8 mouse cellular contexts compared by ENCODE assay signal in genomic region chr5:111331099-111331435, GRCm38 (mm10). TPM values are rescaled to one million over a fixed set of nuclear protein-coding genes. Genes with fewer than 3 reads are reported as not detected.
DNase-seq lines count a peak whose midpoint lies in the region; ATAC-seq and TF ChIP-seq lines count a peak whose summit lies in the region.

No protein-coding gene starts in this region.

- peak overlapping the region; percentile 81 for H3K4me3 ChIP-seq in layer of hippocampus, adult 2 months
- peak overlapping the region; percentile 99 for H3K4me3 ChIP-seq in bone marrow macrophage, adult 2 months (ENCODE audit: insufficient read depth, low read length)
- peak overlapping the region; percentile 93 for H3K4me3 ChIP-seq in hindbrain, embryonic 13.5 days
- peak overlapping the region; percentile 95 for H3K4me3 ChIP-seq in midbrain, embryonic 11.5 days (ENCODE audit: low read depth, low read length)

- ATAC-seq in hindbrain, embryonic 13.5 days (ENCODE audit: low FRiP score): peak; percentile 61; the same call in 1 of the 2 replicates
- ATAC-seq in midbrain, embryonic 11.5 days (ENCODE audit: low FRiP score): no peak; the same call in 1 of the 2 replicates

- H3K36me3 ChIP-seq in hindbrain, embryonic 13.5 days: peaks cover 13% of the 10 kb centered on the region
- H3K36me3 ChIP-seq in midbrain, embryonic 11.5 days (ENCODE audit: control insufficient read depth, insufficient read depth, low read length): peaks cover 3% of the 10 kb centered on the region; the same call in 1 of the 2 replicates

- no peaks in the 10 kb centered on the region for H3K9me3 ChIP-seq in hindbrain, embryonic 13.5 days
- H3K9me3 ChIP-seq in midbrain, embryonic 11.5 days (ENCODE audit: control insufficient read depth, low read length): no peaks in the 10 kb centered on the region

- H3K27ac ChIP-seq in layer of hippocampus, adult 2 months: peak overlapping the region; percentile 94
- H3K27ac ChIP-seq in bone marrow macrophage, adult 2 months (ENCODE audit: insufficient read depth, low read depth, low read length): peak overlapping the region; percentile 37
- peak overlapping the region; percentile 91 for H3K27ac ChIP-seq in hindbrain, embryonic 13.5 days
- H3K27ac ChIP-seq in midbrain, embryonic 11.5 days (ENCODE audit: low read depth, low read length): peak overlapping the region; percentile 61; the same call in 1 of the 2 replicates

- TF ChIP-seq CTCF in layer of hippocampus, adult 2 months (conservative IDR thresholded peaks at IDR 0.05): no peak
- no peak for TF ChIP-seq CTCF in bone marrow macrophage, adult 2 months (IDR thresholded peaks at IDR 0.05; ENCODE audit: low read depth, low read length)

- 2% methylated on average over 14 of the region's 14 CpGs for WGBS in hindbrain, embryonic 13.5 days
- 2% methylated on average over 14 of the region's 14 CpGs for WGBS in midbrain, embryonic 11.5 days

- no peak for TF ChIP-seq POLR2A in bone marrow macrophage, adult 2 months (IDR thresholded peaks at IDR 0.05; ENCODE audit: borderline replicate concordance, low read depth, low read length)

- H3K4me1 ChIP-seq in bone marrow macrophage, adult 2 months (ENCODE audit: control insufficient read depth, insufficient read depth, low read length): peaks cover 11% of the 10 kb centered on the region
- H3K4me1 ChIP-seq in hindbrain, embryonic 13.5 days (replicated peaks): peaks cover 23% of the 10 kb centered on the region
- H3K4me1 ChIP-seq in midbrain, embryonic 11.5 days (ENCODE audit: control insufficient read depth, insufficient read depth, low read length): peaks cover 13% of the 10 kb centered on the region

- no peak for DNase-seq in layer of hippocampus, adult 2 months (ENCODE audit: low spot score in 2 of 2)
- DNase-seq in layer of hippocampus, adult 18-20 months (ENCODE audit: low spot score in 2 of 2): no peak
- DNase-seq in midbrain, embryonic 11.5 days (ENCODE audit: low spot score, missing footprints): no peak
- DNase-seq in right cerebral cortex, postnatal 25 days: no peak
- no peak for DNase-seq in ovary, postnatal 36 days (ENCODE audit: low spot score)
- DNase-seq in cerebellum, adult 9-11 months: no peak

- H3K4me2 ChIP-seq in hindbrain, embryonic 13.5 days: peak overlapping the region; percentile 86
- peak overlapping the region; percentile 54 for H3K4me2 ChIP-seq in midbrain, embryonic 11.5 days

- peak overlapping the region; percentile 97 for H3K9ac ChIP-seq in hindbrain, embryonic 13.5 days
- H3K9ac ChIP-seq in midbrain, embryonic 11.5 days (ENCODE audit: low read length): peak overlapping the region; percentile 93

- H3K27me3 ChIP-seq in hindbrain, embryonic 13.5 days: no peaks in the 10 kb centered on the region
- H3K27me3 ChIP-seq in midbrain, embryonic 11.5 days (ENCODE audit: control insufficient read depth, insufficient read depth, low read length): no peaks in the 10 kb centered on the region

RNA-seq across cellular contexts. Expression of gene Pitpnb, which starts 0.5 kb away (rescaled TPM):
- 10 to 100 TPM; 80.2 to 82.3 TPM for total RNA-seq in layer of hippocampus, adult 2 months (2021)
- 10 to 100 TPM; 84.5 to 88.0 TPM for total RNA-seq in layer of hippocampus, adult 18-20 months (2021)
- 38.1 and 41.9 TPM in 2 replicates for polyA plus RNA-seq in bone marrow macrophage, adult 2 months (2012; ENCODE audit: insufficient read depth, insufficient read length, missing spikeins)
- 96.3 and 96.8 TPM in 2 replicates for polyA plus RNA-seq in hindbrain, embryonic 13.5 days (2015; fragmentation: Nextera tagmentation; extraction: Ambion mirVana)
- 118 and 136 TPM in 2 replicates for polyA plus RNA-seq in midbrain, embryonic 11.5 days (2014; fragmentation: Nextera tagmentation; extraction: Ambion mirVana)

Comparison
In these comparisons a context has a peak if more than half of its experiments do, and no peak if none do; other contexts are left out.
1. H3K27ac ChIP-seq: peak in every context shown above with its lines; median percentile 94 in layer of hippocampus, adult 2 months; 91 in hindbrain, embryonic 13.5 days; 61 in midbrain, embryonic 11.5 days; 37 in bone marrow macrophage, adult 2 months.